Mouse (Mus musculus): ENCODE measurements around the gene Asic1. TPM values are rescaled to one million over a fixed set of nuclear protein-coding genes. Genes with fewer than 3 reads are reported as not detected.

Gene Asic1
- total and polyA plus RNA-seq, 3 experiments = 0.08 to 1.0 TPM; not detected in 1

GRCm38 (mm10) chr15:99688712-99689111 is 18.5 kb downstream of the Asic1 start:
- no peak overlapping the region for H3K9ac ChIP-seq (ENCODE audit: control insufficient read depth, low read depth, low read length, poor library complexity, severe bottlenecking)
- H3K9me3 ChIP-seq (replicated peaks; ENCODE audit: insufficient read depth, low read length) = no peaks in the 10 kb centered on the region
- no peaks in the 10 kb centered on the region for H3K36me3 ChIP-seq (ENCODE audit: control insufficient read depth in 1 of 2, insufficient read depth in 2 of 2, low read length in 2 of 2)
- H3K27ac ChIP-seq (ENCODE audit: control insufficient read depth, low read depth, low read length) = no peak overlapping the region
- no peaks in the 10 kb centered on the region for H3K4me1 ChIP-seq (ENCODE audit: control insufficient read depth in 1 of 2, insufficient read depth in 2 of 2, low read length in 2 of 2)
- peak; percentile 78 for DNase-seq (ENCODE audit: low read depth, low spot score)
- H3K27me3 ChIP-seq (ENCODE audit: control insufficient read depth in 1 of 2, insufficient read depth in 2 of 2, low read length in 2 of 2) = peaks cover 16 to 19% of the 10 kb centered on the region in 2 experiments
- no peaks in the 10 kb centered on the region for H3K79me2 ChIP-seq (ENCODE audit: control insufficient read depth, insufficient read depth, low read length, poor library complexity)
- TF ChIP-seq RAD21 (IDR thresholded peaks at IDR 0.05; ENCODE audit: low read depth, low read length) = peak; percentile 74
- TF ChIP-seq CTCF (IDR thresholded peaks at IDR 0.05 in 2 of 3, conservative IDR thresholded peaks at IDR 0.05 in 1 of 3; ENCODE audit: control insufficient read depth in 1 of 3, insufficient read depth in 1 of 3, low read depth in 2 of 3, low read length in 3 of 3, poor library complexity in 1 of 3, severe bottlenecking in 1 of 3) = peak; percentile 95 to 98 (median 97)
- TF ChIP-seq ZC3H11A (IDR thresholded peaks at IDR 0.05; ENCODE audit: low read depth, low read length) = peak; percentile 75
- peak; percentile 93 for TF ChIP-seq SMC3 (IDR thresholded peaks at IDR 0.05; ENCODE audit: low read depth, low read length)
- no peak for TF ChIP-seq BHLHE40 (IDR thresholded peaks at IDR 0.05; ENCODE audit: borderline replicate concordance, low read depth, low read length)
- no peak overlapping the region for H3K4me3 ChIP-seq (ENCODE audit: control insufficient read depth in 1 of 2, insufficient read depth in 1 of 2, low read depth in 2 of 2, low read length in 2 of 2)

GRCm38 (mm10) chr15:99690924-99691323 is 20.8 kb downstream of the Asic1 start:
- Histone ChIP-seq H3K4me1 (ENCODE audit: control insufficient read depth in 1 of 2, insufficient read depth in 2 of 2, low read length in 2 of 2) (no peaks in the 10 kb centered on the region), H3K36me3 (ENCODE audit: control insufficient read depth in 1 of 2, insufficient read depth in 2 of 2, low read length in 2 of 2) (no peaks in the 10 kb centered on the region), H3K9ac (ENCODE audit: control insufficient read depth, low read depth, low read length, poor library complexity, severe bottlenecking) (no peak overlapping the region), H3K27me3 (ENCODE audit: control insufficient read depth in 1 of 2, insufficient read depth in 2 of 2, low read length in 2 of 2) (peaks cover 21 to 24% of the 10 kb centered on the region in 2 experiments), H3K9me3 (replicated peaks; ENCODE audit: insufficient read depth, low read length) (no peaks in the 10 kb centered on the region), H3K4me3 (ENCODE audit: control insufficient read depth in 1 of 2, insufficient read depth in 1 of 2, low read depth in 2 of 2, low read length in 2 of 2) (no peak overlapping the region), H3K79me2 (ENCODE audit: control insufficient read depth, insufficient read depth, low read length, poor library complexity) (no peaks in the 10 kb centered on the region), H3K27ac (ENCODE audit: control insufficient read depth, low read depth, low read length) (no peak overlapping the region)
- DNase-seq (ENCODE audit: low read depth, low spot score) = no peak
- TF ChIP-seq GABPA (IDR thresholded peaks at IDR 0.05; ENCODE audit: low read depth, low read length) (no peak), MEF2A (IDR thresholded peaks at IDR 0.05; ENCODE audit: extremely low read depth, insufficient replicate concordance, low read depth, low read length, poor library complexity, severe bottlenecking) (no peak), USF1 (IDR thresholded peaks at IDR 0.05; ENCODE audit: low read depth, low read length) (no peak), SIN3A (IDR thresholded peaks at IDR 0.05; ENCODE audit: low read length) (no peak), RAD21 (IDR thresholded peaks at IDR 0.05; ENCODE audit: low read depth, low read length) (no peak), MYB (IDR thresholded peaks at IDR 0.05; ENCODE audit: low read depth, low read length) (no peak), TCF12 (IDR thresholded peaks at IDR 0.05; ENCODE audit: low read depth, low read length) (no peak), ETS1 (IDR thresholded peaks at IDR 0.05; ENCODE audit: low read depth, low read length) (no peak), TAL1 (IDR thresholded peaks at IDR 0.05; ENCODE audit: low read length) (no peak), MAFK (IDR thresholded peaks at IDR 0.05; ENCODE audit: borderline replicate concordance, low read depth, low read length) (no peak), ZC3H11A (IDR thresholded peaks at IDR 0.05; ENCODE audit: low read depth, low read length) (no peak), BHLHE40 (IDR thresholded peaks at IDR 0.05; ENCODE audit: borderline replicate concordance, low read depth, low read length) (no peak), KAT2A (conservative IDR thresholded peaks at IDR 0.05; ENCODE audit: low read depth, low read length) (no peak), ZNF384 (IDR thresholded peaks at IDR 0.05; ENCODE audit: low read depth, low read length) (no peak), JUND (IDR thresholded peaks at IDR 0.05; ENCODE audit: low read depth, low read length) (no peak), EP300 (IDR thresholded peaks at IDR 0.05; ENCODE audit: low read depth in 1 of 2, low read length in 2 of 2) (no peak), E2F4 (IDR thresholded peaks at IDR 0.05; ENCODE audit: borderline replicate concordance, low read depth, low read length) (no peak), HCFC1 (IDR thresholded peaks at IDR 0.05; ENCODE audit: low read depth, low read length) (no peak)

Measured in MEL (cell line).